Mouse (Mus musculus) kidney, postnatal 36 days (tissue): ENCODE results near the gene Slco3a1.

Source experiments
- DNase-seq, 2 experiments: peaks; one replicate each; pipeline ENCODE4 v3.0.0; 2021 to 2022; ENCODE audit warnings: mixed read lengths in 2 of 2

Gene Slco3a1

GRCm38 (mm10) chr7:74527689-74528088, 26.9 kb downstream of the Slco3a1 start:
- DNase-seq, result no peak

GRCm38 (mm10) chr7:74526030-74526429, 28.6 kb downstream of the Slco3a1 start:
- DNase-seq, result no peak

GRCm38 (mm10) chr7:74525586-74525985, 29.0 kb downstream of the Slco3a1 start:
- DNase-seq, result no peak

- DNase-seq, result peak; percentile 49 to 76
Observed at GRCm38 (mm10) chr7:74524188-74524971, 30.2 kb downstream of the Slco3a1 start.

GRCm38 (mm10) chr7:74523086-74523485, 31.5 kb downstream of the Slco3a1 start:
- DNase-seq, result no peak

- no peak for DNase-seq
Observed at GRCm38 (mm10) chr7:74522260-74522659, 32.3 kb downstream of the Slco3a1 start.

DNA sequence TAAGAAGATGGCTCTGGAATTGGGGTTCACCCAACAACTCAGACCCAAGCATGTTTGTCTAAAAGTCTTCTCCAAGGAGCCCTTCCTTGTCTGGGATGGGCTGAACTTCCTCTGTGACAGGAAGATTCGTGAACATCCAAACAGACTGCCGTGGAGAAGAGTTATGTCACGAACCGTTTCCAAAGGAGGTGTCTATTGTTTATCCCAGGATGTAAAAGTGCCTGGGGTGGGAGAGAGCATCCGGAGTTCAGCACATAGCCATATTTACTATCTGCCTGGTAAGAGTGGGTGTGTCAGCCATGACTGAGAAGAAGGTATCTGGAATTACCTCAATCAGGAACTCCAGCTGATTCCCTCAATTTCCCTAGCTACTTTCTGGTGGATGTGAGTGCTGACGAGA, 35.2 kb downstream of the Slco3a1 start:
- DNase-seq, result peak in 1 of 2 experiments; percentile 35

DNA sequence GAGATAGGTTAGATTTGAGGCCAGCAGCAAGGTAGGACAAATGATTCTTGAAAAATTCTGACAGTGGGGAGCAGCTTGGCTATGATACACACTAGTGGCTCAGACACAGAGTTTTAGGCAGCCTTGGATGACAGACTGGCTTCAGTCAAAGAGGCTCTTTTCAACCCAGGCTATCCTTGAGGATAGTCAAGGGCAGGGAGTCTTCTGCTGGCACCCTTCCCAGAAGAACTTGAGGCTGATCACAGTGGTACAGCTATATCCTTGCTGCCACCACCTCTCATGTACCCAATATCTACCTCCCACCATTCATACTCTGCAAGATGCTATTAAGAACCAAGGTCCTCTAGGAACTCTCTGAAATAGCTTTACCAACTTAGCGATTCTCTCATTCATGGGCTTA, 35.8 kb downstream of the Slco3a1 start:
- no peak for DNase-seq

GRCm38 (mm10) chr7:74518255-74518654, 36.3 kb downstream of the Slco3a1 start:
- DNase-seq, result peak in 1 of 2 experiments; percentile 26

GRCm38 (mm10) chr7:74510676-74511075, 43.9 kb downstream of the Slco3a1 start:
- DNase-seq, result no peak

DNA sequence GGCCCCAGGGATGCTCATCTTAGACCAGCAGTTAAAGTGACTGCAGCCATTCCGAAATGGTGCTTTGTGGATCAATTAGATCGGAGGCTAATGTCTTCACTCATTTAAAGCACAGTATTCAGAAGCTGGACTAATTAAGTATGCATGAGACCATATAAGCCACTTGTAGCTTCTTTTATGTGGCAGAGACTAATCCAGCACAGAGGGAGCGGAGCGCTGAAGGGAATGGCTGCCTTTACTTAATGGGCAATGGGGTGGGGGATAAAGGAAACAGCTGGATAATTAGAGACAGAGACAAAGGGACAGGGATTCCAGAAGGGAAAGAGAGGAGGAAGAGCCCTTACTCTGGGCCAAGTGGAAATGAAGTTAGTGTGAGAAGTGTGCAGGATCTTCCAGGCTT, 46.4 kb downstream of the Slco3a1 start:
- DNase-seq, result no peak

DNA sequence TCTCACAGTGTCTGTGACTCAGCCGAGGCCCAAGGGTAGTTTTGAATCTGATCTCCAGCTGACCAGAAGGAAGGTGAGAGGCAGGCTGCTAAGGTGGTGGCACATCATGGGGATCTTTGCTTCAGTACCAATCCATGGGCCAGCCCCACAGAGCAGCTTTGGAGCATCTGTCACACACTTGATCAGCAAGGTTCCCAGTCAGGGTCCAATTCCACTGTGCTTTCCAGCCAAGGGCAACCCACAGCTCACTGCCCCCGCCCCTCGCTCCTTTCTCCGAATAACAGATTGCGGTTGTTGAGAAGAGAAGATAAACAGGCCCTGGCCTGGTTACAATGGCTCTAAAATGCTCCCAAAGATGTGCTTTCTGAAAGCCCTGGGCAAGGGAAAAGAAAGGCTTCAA, 47.7 kb downstream of the Slco3a1 start:
- no peak for DNase-seq

GRCm38 (mm10) chr7:74505635-74506034, 48.9 kb downstream of the Slco3a1 start:
- DNase-seq, result no peak

DNA sequence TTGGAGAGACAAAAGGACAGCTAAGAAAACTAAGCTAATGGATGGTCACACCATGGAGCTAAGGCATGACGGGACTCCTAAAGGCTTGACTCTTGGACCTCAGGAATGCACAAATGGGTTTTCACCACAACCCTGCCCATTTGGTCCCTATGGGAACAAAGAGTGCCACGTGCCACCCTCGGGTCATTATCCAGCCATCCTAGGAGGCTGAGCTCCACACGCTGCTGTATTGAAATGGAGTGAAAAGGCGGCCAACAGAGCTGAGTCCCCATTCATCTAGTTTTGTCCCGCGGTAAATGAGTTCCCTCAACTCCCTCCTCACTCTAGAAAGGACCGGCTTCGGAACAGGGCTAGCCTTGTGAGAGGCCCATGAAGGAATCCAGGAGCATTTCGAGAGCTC, 53.4 kb downstream of the Slco3a1 start:
- DNase-seq, result peak in 1 of 2 experiments; percentile 32

GRCm38 (mm10) chr7:74499470-74499869, 55.1 kb downstream of the Slco3a1 start:
- DNase-seq, result no peak

DNA sequence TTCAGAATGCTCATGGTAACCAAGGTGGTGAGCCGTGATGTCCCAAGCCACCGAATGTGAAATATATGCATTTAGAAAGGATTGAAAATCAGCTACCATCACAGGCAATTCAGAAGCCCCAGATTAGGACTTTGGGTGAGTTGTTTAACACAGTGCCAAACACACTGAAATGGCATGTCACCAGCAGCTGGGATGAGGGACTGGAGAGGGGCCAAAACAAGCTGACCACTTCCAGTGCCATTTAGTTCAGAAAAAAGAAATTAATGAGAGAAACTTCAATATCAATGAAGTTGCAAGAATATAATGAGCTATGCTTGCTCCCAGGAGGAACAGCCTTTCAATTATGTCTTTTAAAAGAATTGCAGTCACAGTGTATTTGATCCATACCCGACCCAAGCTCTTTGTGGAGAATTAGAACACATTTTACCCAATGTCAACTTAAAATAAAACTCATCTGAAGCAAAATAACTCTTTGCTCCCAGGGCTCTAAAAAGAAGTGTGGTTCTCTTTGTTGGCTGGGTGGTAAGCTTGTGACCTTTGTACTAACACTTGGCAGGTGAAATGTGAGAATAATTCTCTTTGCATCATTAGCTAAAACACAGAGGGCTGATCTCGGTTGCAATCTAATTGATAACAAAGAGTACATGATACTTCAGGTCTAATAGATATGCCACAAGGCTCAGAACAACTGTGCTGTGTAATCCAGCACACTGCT, 56.2 kb downstream of the Slco3a1 start:
- DNase-seq, result no peak

DNA sequence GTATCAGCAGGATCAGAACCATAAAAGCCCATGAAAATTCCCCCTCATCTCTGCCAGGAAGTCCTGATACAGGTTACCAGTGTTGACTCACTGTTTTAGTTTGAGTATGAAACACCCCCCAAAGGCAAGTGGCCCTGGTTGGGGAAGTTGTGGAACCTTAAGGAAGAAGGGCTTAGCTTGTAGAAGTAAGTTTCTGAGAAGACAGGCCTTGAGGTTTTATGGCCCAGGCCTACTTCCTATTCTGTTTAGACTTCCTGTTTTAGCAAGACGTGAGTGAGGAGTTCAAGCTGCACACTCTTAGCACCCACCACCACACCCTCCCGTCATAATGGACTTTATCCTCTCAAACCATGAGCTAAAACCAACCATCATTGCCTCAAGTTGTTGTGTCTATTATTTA, 57.4 kb downstream of the Slco3a1 start:
- no peak for DNase-seq

GRCm38 (mm10) chr7:74495451-74495850, 59.1 kb downstream of the Slco3a1 start:
- no peak for DNase-seq

DNA sequence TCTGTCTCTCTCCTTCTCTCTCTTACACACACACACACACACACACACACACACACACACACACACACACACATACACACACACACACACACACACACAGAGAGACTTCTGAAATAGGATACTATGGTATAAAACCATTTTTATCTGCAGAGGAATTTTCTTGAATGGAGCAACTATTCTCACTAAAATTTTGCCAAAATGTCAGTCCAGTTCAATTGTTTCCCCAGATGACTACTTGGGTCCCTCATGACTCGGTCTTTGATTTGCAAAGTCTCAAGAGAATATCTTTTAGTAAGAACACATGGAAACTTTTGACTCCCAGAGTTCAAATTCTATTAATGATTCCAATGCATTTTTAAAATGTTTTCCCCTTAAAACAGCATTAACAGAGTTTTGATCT, 60.8 kb downstream of the Slco3a1 start:
- DNase-seq, result no peak

DNA sequence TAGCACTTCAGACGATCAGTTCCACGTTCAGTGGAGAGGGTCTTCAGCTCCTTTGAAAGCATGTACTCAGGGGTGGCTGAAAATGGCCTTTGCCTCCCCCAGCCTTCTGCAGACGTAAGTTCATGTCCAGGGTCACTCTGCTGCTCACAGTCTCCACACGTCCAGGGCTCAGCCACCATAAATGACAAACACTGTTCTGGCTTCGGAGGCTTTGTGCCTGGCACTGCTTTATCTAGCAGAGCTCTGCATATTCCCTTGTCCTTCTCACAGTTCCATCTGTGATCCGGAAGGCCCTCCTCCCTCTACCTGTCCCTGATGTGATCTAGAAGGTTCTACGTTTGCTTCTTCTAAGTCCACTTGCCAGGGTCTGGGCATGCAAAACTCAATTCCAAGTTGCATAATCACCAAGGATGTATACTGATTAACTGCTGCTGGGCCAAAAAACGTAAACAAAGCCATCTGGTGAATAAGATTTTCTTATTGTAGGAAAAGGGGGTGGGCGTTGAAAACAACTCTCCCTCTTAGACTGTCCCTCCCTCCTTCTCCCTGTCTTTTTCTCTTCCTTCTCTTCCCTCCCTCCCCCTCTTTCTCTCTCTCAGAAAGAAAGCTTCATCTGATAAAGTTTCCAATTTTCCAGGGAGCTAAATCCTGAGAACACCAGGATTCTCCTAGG, 62.8 kb downstream of the Slco3a1 start:
- no peak for DNase-seq

DNA sequence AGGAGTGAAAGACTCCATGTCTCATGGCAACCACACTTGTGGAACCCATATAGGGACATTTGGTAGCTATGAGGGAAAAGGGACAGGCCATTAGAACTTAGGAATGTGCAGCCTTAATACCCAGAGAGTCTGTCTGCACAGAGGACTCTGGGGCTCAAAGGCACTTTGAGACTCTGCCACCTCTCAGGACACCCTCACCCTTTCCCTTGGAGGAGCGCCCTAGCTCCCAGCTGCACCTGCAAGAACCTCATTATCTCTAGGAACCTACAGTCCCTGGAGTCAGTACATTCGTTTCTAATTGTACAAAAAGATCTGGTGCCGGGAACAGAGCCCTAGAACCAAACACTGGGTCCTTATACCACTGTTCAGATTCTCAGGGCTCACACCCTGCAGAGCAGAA, 66.4 kb downstream of the Slco3a1 start:
- DNase-seq, result no peak

GRCm38 (mm10) chr7:74487727-74488126, 66.9 kb downstream of the Slco3a1 start:
- no peak for DNase-seq

DNA sequence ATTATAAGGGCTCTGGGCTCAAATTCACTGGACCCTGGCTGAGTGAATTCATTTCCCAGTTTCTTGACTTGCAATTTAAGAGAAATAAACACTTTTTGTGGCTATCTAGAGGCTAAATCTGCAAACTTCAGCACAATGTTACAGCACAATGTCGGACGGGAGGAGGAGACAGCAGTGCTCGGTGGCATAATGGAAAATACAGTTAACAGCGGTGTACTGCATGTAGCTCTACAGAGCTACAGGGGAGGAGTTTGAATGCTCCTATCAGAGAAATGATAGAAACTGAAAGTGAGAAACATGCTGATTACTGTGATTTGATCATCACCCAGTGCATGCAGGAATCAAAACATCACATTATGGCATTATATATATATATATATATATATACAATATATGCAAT, 68.5 kb downstream of the Slco3a1 start:
- no peak for DNase-seq

- DNase-seq, result no peak
Observed at GRCm38 (mm10) chr7:74485669-74486068, 68.9 kb downstream of the Slco3a1 start.
